Mouse (Mus musculus) midbrain, embryonic 11.5 days (tissue): Measurements from ENCODE around the gene Pimreg. TPM values are rescaled to one million over a fixed set of nuclear protein-coding genes. Genes with fewer than 3 reads are reported as not detected.

Experiments
- ATAC-seq: fragments of 200-750 bp; cut with Nextera tagmentation; 2 replicates; pipeline ENCODE4 v1.8.0; 2017; ENCODE audit warnings: moderate TSS enrichment, moderate library complexity; ENCODE audit not compliant: low FRiP score
- DNase-seq: peaks from one replicate; pipeline ENCODE4 v3.0.0; 2015; ENCODE audit warnings: low spot score; ENCODE audit errors: missing footprints
- H3K27ac ChIP-seq: fragments of 300-500 bp; sonication (generic); 2 replicates; pipeline ENCODE4 v1.5.1; 2014; ENCODE audit warnings: low read depth, low read length
- H3K27me3 ChIP-seq: fragments of 300-500 bp; sonication (generic); 2 replicates; pipeline ENCODE4 v1.6.1; 2014; ENCODE audit warnings: mild to moderate bottlenecking, low read length, moderate library complexity, mixed read lengths; ENCODE audit not compliant: control insufficient read depth, insufficient read depth
- H3K36me3 ChIP-seq: fragments of 300-500 bp; sonication (generic); 2 replicates; pipeline ENCODE4 v1.6.1; 2014; ENCODE audit warnings: mild to moderate bottlenecking, low read length, moderate library complexity, mixed read lengths; ENCODE audit not compliant: control insufficient read depth, insufficient read depth
- H3K4me1 ChIP-seq: fragments of 300-500 bp; sonication (generic); 2 replicates; pipeline ENCODE4 v1.6.1; 2014; ENCODE audit warnings: low read length; ENCODE audit not compliant: control insufficient read depth, insufficient read depth
- H3K4me2 ChIP-seq: fragments of 300-500 bp; sonication (generic); 2 replicates; pipeline ENCODE4 v1.6.1; 2014; ENCODE audit warnings: mild to moderate bottlenecking, moderate library complexity
- H3K4me3 ChIP-seq: fragments of 300-500 bp; sonication (generic); 2 replicates; pipeline ENCODE4 v1.5.1; 2014; ENCODE audit warnings: low read depth, low read length
- H3K9ac ChIP-seq: fragments of 300-500 bp; sonication (generic); 2 replicates; pipeline ENCODE4 v1.6.1; 2014; ENCODE audit warnings: low read length
- H3K9me3 ChIP-seq: fragments of 300-500 bp; sonication (generic); 2 replicates; pipeline ENCODE4 v1.6.1; 2016; ENCODE audit warnings: low read length; ENCODE audit not compliant: control insufficient read depth
- WGBS: fragments of 180-500 bp; shearing (Covaris S2); extraction: QIAGEN DNeasy Blood & Tissue Kit; methylation state at CpG from one replicate; pipeline ENCODE4 v1.1.7; 2014; 5-methylcytosine and 5-hydroxymethylcytosine counted together
- polyA plus RNA-seq: library from polyadenylated mRNA; unstranded; fragments of >200 nt; fragmentation: Nextera tagmentation; extraction: Ambion mirVana; gene quantifications from 2 replicates; pipeline ENCODE4 v1.2.1, GENCODE M21; 2014

Gene Pimreg
- polyA plus RNA-seq, 1 experiment from 2014 or later, result 214 TPM

DNA sequence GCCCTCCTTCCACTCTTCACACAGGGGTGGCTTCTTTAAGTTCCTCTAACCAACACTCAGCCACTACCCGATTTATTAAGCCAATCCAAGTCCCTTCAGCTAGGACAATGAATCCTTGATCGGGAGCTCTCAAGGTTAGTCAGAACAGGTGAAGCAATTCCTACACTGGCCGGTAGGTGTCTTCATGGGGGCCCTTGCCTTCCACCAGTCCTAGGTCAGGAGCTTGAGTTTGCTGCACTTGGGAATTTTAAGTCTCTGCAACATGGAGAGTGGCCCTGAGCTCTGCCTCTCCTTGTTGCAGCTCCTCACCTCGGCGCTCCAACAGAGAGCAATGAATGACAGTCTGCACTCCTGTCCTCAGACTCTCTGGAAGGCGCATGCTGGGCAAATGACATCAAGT lies 24.5 kb downstream of the Pimreg start:
- H3K4me1 ChIP-seq, result no peaks in the 10 kb centered on the region
- DNase-seq (peak; percentile 86), ATAC-seq (no peak)

DNA sequence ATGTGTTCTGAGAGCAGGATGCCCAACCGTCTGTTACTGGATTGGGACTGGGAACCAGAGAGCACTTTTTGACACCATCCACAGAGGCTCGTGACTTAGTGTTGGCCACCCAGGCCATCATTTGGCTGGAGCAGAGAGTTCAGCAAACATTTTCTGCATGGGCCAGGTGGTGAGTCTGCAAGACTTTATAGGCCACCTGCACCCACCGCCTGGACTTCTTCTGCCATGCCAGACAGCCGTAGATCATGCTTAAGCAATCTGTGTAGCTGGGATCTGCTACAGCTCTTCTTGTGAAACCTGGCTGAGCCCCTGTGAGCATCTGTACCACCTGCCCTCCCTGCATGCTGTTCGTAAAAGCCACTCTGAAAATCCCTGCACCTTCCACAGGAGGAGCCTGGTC lies 25.5 kb downstream of the Pimreg start:
- Histone ChIP-seq H3K27me3 (no peaks in the 10 kb centered on the region), H3K4me2 (no peak overlapping the region), H3K9me3 (no peaks in the 10 kb centered on the region), H3K4me1 (no peaks in the 10 kb centered on the region), H3K9ac (no peak overlapping the region), H3K27ac (no peak overlapping the region), H3K36me3 (no peaks in the 10 kb centered on the region), H3K4me3 (no peak overlapping the region)
- 79% methylated on average over 5 of the region's 5 CpGs for WGBS
- DNase-seq, result peak; percentile 69
- no peak for ATAC-seq

More for the DNA sequence above, 24.5 kb downstream of the Pimreg start:
- no peaks in the 10 kb centered on the region for H3K9me3 ChIP-seq
- no peak overlapping the region for H3K4me3 ChIP-seq
- no peak overlapping the region for H3K4me2 ChIP-seq
- no peaks in the 10 kb centered on the region for H3K27me3 ChIP-seq
- no peaks in the 10 kb centered on the region for H3K36me3 ChIP-seq
- 39% methylated on average over 6 of the region's 6 CpGs for WGBS
- no peak overlapping the region for H3K9ac ChIP-seq
- H3K27ac ChIP-seq, result no peak overlapping the region

DNA sequence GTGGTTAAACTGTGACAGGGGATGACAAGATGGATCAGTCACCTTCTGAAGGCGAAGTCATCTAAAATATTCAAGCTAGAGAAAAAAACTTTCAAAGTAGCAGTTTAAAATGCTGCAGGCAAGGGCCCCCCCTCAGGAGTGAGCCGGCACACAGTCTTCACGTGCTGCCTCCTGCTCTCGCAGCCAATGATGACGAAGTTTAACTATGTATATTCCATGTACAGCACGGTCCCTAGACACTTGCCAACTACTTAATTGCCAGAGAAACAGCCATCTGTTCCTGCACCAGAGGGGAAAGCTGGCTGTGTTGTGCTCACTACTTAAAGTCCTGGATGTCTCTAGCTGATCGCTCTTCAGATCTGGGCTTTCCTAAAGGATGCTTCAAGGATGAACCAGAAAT lies 26.2 kb downstream of the Pimreg start:
- H3K27me3 ChIP-seq, result no peaks in the 10 kb centered on the region
- H3K9ac ChIP-seq, result no peak overlapping the region
- no peaks in the 10 kb centered on the region for H3K36me3 ChIP-seq
- H3K27ac ChIP-seq, result no peak overlapping the region
- WGBS, result 83% methylated on average over 7 of the region's 7 CpGs
- H3K4me1 ChIP-seq, result no peaks in the 10 kb centered on the region
- no peaks in the 10 kb centered on the region for H3K9me3 ChIP-seq
- H3K4me2 ChIP-seq, result no peak overlapping the region
- no peak overlapping the region for H3K4me3 ChIP-seq
- DNase-seq, result peak; percentile 80
- no peak for ATAC-seq

DNA sequence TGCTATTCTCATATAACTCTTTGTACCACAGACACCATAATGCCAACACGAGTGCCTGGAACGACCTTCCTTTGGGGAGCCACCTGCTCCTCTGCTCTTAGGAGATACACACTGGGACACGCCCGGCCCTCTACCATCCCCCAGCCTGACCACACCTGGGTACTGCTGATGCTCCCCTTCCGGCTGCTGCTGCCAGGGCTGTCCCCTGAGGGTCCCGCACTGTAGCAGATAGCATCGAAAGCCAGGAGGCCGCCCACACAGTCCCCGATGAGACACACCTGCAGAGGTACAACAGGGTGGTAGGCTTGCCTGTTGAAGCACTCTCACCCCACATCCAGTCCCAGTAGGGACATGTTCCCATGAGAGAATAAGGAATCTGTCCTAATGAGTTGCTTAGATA lies 28.9 kb downstream of the Pimreg start:
- H3K4me3 ChIP-seq, result no peak overlapping the region
- no peaks in the 10 kb centered on the region for H3K27me3 ChIP-seq
- H3K9me3 ChIP-seq, result no peaks in the 10 kb centered on the region
- DNase-seq (peak; percentile 53), ATAC-seq (no peak)
- WGBS, result 88% methylated on average over 9 of the region's 9 CpGs
- no peak overlapping the region for H3K9ac ChIP-seq
- no peak overlapping the region for H3K27ac ChIP-seq
- H3K4me2 ChIP-seq, result no peak overlapping the region
- H3K4me1 ChIP-seq, result no peaks in the 10 kb centered on the region
- H3K36me3 ChIP-seq, result no peaks in the 10 kb centered on the region

DNA sequence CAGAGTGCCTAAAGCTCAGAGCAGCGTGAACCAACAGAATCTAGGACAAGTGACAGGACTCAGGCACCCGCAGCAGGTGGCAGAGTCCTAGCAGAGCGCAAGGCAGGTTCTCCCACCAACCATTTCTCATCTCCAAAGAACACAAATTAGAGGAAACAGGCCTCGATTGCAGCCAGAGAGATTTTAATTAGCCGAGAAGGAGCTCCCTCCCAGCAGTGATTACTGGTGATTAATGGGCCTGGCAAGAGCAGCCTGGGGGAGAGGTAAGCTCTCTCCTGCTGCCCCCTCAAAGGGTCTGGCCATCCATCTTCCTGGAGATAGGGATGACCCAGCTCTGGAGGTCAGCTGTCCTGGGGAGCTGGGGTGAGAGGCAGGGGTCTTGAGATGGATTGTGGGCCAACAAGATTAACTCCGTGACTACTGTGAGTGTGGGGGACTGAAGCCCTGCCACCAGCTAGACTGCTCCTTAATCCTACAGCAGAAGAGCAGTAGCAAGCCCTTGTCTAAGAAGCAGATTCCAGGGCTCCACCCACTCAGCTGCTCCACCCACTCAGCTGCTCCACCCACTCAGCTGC lies 30.6 kb downstream of the Pimreg start:
- ATAC-seq, result no peak
- Histone ChIP-seq H3K27me3 (no peaks in the 10 kb centered on the region), H3K36me3 (no peaks in the 10 kb centered on the region), H3K4me1 (no peaks in the 10 kb centered on the region), H3K4me3 (no peak overlapping the region), H3K9ac (no peak overlapping the region), H3K9me3 (no peaks in the 10 kb centered on the region), H3K4me2 (no peak overlapping the region), H3K27ac (no peak overlapping the region)
- 57% methylated on average over 6 of the region's 6 CpGs for WGBS
- DNase-seq, result peak; percentile 2

DNA sequence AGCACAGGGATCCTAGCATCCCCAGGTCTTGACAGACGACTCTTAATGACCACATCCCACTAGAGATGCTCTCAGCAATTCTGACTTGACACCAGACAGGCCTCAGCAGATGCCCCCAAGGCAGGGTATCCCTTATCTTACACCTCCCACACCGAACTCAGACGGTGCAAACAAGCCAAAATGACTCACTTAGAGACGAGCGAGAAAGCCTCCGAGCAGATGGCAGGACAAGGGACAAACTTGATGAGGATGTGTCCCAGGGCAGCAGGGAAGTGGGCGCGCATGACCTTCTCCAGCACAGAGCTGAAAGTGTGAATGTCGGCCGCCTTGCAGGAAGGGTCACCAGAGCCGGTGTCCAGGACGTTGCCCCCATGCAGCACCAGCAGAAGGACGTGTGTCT lies 32.4 kb downstream of the Pimreg start:
- WGBS, result 92% methylated on average over 13 of the region's 13 CpGs

DNA sequence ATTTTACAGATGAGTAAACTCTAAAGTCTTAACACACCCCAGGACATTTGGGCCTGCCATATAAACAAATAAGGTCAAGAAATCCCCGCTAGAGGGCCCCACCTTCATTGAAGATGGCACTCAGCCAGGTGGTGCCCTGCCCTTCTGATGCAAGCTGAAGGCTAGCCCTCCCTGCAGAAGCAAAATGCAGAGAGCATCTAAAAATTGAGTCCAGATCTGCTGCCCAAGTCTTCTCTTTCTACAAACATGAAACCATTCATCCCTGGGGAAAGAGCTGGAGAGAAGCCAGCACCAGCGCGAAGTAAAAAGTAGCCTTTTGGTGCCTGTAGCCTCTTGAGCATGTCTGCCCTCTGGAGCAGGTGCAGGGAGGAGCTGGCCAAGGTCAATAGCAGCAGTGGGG lies 36.2 kb downstream of the Pimreg start:
- Histone ChIP-seq H3K27me3 (no peaks in the 10 kb centered on the region), H3K36me3 (no peaks in the 10 kb centered on the region), H3K9me3 (no peaks in the 10 kb centered on the region), H3K4me3 (no peak overlapping the region), H3K9ac (no peak overlapping the region), H3K4me2 (no peak overlapping the region), H3K27ac (no peak overlapping the region), H3K4me1 (no peaks in the 10 kb centered on the region)
- no peak for DNase-seq
- ATAC-seq, result no peak
- WGBS, result 51% methylated on average over 3 of the region's 3 CpGs

More for the DNA sequence above, 32.4 kb downstream of the Pimreg start:
- H3K9ac ChIP-seq, result no peak overlapping the region
- H3K27ac ChIP-seq, result no peak overlapping the region
- DNase-seq, result peak; percentile 8
- H3K4me2 ChIP-seq, result no peak overlapping the region
- H3K4me3 ChIP-seq, result no peak overlapping the region
- no peaks in the 10 kb centered on the region for H3K4me1 ChIP-seq
- no peaks in the 10 kb centered on the region for H3K9me3 ChIP-seq
- no peaks in the 10 kb centered on the region for H3K36me3 ChIP-seq
- H3K27me3 ChIP-seq, result no peaks in the 10 kb centered on the region
- ATAC-seq, result no peak

DNA sequence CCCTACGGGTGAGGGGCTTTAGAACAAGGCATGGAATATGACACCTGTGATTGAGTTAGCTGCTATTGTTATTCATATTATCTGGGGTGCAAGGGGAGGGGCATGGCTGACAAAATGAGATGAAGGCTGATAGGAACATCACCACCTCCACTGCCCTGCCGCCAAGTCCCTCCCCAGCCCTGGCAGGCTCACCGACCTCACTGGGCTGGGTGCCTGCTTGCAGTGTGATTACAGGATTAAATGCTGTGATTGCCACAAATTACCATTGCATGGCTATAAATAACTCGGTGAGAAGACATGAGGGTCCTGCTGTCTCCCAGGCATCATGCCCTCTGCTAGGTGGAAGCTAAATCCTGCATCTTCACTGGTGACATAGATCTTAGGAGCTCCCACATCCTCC lies 36.8 kb downstream of the Pimreg start:
- H3K36me3 ChIP-seq, result no peaks in the 10 kb centered on the region
- no peaks in the 10 kb centered on the region for H3K27me3 ChIP-seq
- H3K4me1 ChIP-seq, result no peaks in the 10 kb centered on the region
- ATAC-seq (no peak), DNase-seq (peak; percentile 44)
- no peak overlapping the region for H3K9ac ChIP-seq
- WGBS, result 54% methylated on average over 4 of the region's 4 CpGs
- no peak overlapping the region for H3K27ac ChIP-seq
- H3K4me2 ChIP-seq, result no peak overlapping the region
- no peaks in the 10 kb centered on the region for H3K9me3 ChIP-seq
- no peak overlapping the region for H3K4me3 ChIP-seq

DNA sequence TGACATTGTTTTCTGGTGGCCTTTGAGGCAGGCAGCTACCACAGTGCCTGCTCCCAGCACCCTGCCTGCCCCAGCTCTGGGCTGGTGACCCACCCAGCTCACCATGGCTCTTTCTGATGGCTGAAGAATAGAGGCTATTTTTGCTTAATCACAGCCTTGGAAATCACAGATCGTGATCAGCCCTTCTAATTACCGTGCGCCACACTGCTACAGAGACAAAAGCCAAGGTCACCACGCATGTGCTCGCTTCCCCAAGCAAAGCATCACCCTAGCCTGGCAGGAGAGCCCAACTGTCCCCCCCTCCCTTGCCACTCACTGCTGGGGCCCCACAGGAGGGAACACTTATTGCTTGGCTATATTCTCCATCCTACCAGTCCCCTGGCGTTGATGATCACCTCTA lies 38.6 kb downstream of the Pimreg start:
- no peak overlapping the region for H3K4me2 ChIP-seq
- 84% methylated on average over 6 of the region's 6 CpGs for WGBS
- no peaks in the 10 kb centered on the region for H3K4me1 ChIP-seq
- H3K27ac ChIP-seq, result no peak overlapping the region
- no peaks in the 10 kb centered on the region for H3K27me3 ChIP-seq
- no peak overlapping the region for H3K9ac ChIP-seq
- no peak for DNase-seq
- ATAC-seq, result no peak
- H3K9me3 ChIP-seq, result no peaks in the 10 kb centered on the region
- no peaks in the 10 kb centered on the region for H3K36me3 ChIP-seq
- H3K4me3 ChIP-seq, result no peak overlapping the region
